Mouse (Mus musculus) frontal cortex, adult 2 months (tissue): ENCODE data around the gene Eif3k. TPM values are rescaled to one million over a fixed set of nuclear protein-coding genes. Genes with fewer than 3 reads are reported as not detected.

Experiments used
- DNase-seq, 2 experiments: peaks; one replicate each; pipeline ENCODE4 v3.0.0; 2022; ENCODE audit warnings: low spot score in 1 of 2; ENCODE audit errors: extremely low spot score in 1 of 2
- polyA plus RNA-seq: library from polyadenylated mRNA; depleted of rRNA; stranded (reverse); fragments of >200 nt; gene quantifications from 2 replicates; pipeline ENCODE4 v1.2.3, GENCODE M21; 2012

Eif3k gene
- polyA plus RNA-seq, 1 experiment = 311 TPM

DNA sequence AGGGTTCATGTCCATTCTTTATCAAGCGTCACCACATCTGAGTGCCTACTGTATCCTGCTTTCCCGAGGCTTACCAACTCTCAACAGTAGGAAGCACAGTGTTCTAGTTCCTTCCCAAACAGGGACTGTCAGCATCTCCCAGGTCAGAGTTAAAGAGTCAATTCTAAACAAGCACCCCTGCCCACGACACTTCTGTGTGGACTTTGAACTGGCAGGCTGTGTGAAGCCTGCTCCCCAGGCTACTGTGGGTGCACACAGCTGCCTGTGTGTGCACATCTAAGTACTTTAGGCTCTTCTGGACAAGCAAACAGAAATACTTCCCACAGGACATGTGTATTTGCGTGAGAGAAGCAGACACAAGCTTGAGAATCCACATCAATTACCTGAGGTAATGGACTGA, 40.1 kb downstream of the Eif3k start:
- no peak for DNase-seq

- no peak for DNase-seq
Measured at GRCm38 (mm10) chr7:28941129-28941528, 40.5 kb downstream of the Eif3k start.

DNA sequence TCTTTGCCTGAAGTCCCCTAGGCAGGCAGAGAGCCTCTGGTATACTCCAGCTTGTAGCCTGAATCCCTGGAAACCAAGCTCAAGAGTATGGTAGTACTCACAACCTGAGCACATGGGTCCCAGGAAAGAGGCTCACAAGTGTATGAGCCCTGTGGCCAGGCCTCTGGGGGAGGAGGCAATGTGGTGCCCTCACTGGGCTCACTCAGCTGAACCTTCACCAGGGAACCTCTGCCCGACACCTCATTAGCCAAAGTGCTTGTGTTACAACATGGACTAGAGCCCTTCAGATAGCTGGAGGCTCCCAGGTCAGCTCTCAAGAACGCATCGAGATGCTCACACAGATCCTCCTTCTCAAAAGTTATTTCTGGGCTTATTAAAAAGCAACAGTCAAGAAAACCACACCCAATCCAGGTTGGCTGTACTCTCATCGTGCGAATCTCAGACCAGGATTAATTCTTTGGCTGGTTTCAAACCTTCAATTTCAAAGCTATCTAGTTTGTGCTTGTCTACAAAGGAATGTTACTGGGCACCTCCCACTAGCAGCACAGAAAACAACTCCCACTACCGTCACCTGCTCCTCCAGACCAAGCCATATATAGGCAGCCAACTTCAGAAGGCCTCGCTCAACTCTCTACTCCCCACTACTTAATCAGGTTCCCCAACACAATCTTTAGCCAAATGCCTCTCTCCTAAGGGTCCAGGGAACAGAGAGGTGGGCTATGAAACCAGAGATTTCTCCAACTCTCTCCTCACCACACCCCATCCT, 42.1 kb downstream of the Eif3k start:
- DNase-seq = no peak

- DNase-seq = no peak
Measured at GRCm38 (mm10) chr7:28938654-28939053, 43.0 kb downstream of the Eif3k start.

DNA sequence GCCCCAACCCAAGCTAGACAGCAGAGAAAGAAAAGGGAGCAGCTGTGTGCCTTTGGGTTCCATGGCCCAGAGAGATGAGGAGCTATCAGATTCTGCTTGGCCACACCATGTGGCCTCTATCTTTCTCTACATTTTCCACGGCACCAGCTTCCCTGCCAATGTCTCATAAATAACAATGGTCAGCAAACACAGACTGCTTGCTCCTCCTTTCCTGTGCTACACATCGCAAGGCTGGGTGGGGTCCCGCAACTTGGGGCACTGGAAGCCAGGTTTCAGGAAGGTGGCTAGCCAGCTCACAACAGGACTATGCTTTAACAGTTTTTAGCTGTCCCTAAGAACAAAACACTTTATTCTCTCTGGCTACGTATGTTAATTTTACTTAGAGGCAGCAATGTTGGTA, 44.9 kb downstream of the Eif3k start:
- DNase-seq = no peak

DNA sequence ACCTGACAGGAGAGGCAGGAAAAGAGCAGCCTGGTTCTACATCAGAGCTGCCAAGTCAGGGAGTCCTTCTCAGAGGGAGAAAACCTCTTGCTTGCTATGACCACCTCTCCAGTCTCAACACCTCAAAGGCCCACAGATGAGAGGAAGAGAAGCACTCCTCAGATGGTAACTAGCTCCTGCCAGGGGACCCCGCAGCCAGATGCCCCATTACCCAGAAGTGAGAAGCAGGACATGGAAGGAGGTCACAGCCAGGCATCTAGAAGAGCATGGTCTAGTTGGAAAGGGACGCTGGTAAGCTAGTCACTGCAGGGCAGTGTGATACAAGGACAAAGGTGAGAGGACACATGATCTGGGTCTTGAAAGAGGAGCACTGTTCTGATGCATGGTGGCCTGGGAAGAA, 47.8 kb downstream of the Eif3k start:
- no peak for DNase-seq

- DNase-seq = no peak
Measured at GRCm38 (mm10) chr7:28932421-28933041, 49.1 kb downstream of the Eif3k start.

DNA sequence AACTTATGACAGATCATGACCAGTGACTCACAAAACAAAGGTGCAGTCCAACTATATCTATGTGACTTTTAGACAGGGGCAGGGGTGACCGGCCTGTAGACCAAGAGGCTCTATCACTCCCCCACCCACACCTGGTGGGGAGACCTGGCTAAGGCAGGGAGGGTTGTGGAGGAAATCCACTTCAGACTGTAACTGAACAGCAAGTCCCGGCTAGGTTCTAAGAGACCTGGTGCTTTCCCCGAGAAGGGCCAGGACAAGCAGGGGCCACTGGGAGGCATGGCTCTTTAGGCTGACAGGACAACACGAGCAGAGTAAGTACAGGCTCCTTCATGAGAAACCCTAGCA, 50.0 kb downstream of the Eif3k start:
- DNase-seq = no peak

GRCm38 (mm10) chr7:28931032-28931694, 50.5 kb downstream of the Eif3k start:
- no peak for DNase-seq

- no peak for DNase-seq
Measured at GRCm38 (mm10) chr7:28930320-28931031, 51.2 kb downstream of the Eif3k start.

GRCm38 (mm10) chr7:28929381-28929780, 52.3 kb downstream of the Eif3k start:
- DNase-seq = no peak

DNA sequence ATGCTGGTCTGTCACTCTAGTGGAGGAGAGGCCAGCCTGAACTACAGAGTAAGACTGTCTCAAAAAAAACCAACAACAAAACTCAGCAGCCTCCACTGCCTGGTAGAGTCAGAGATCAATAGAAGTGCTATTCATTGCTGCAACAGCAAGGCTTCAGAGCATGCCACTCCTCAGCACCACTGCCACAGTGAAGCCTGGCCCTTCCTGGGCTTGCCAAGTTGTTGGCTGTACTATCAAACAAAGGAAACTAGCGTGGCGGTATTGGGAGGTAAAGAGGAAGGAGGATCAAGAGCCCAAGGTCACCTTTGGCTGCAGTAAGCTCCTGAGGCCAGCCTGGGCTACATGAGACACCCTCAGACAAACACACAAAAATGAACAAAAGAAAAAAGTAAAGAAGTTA, 55.5 kb downstream of the Eif3k start:
- no peak for DNase-seq

DNA sequence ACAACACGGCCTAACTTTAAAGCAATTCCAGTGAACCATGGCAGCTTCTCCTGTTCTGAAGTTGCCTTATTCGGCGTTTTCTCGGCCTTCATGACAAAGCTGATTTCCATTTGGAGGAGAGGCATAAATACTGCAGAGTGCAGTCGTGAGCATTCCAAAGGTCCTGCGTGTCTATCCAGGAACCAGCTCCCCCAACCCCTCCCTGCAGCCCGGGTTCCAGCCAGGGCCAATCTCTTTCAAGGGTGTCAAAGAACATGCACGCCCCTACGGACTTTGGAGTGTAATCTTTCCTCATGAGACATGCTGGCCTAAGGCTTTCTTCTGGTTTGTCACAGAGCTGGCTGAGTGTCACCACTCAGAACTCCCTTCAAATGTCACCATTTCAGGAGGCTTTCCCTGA, 56.3 kb downstream of the Eif3k start:
- DNase-seq = no peak

GRCm38 (mm10) chr7:28924802-28925201, 56.9 kb downstream of the Eif3k start:
- DNase-seq = no peak

GRCm38 (mm10) chr7:28923865-28924291, 57.8 kb downstream of the Eif3k start:
- no peak for DNase-seq

GRCm38 (mm10) chr7:28922606-28923005, 59.1 kb downstream of the Eif3k start:
- peak; percentile 54 to 69 for DNase-seq

- DNase-seq = no peak
Measured at GRCm38 (mm10) chr7:28921722-28922465, 59.8 kb downstream of the Eif3k start.
